Mouse (Mus musculus): ENCODE results near the gene Slc35f3. TPM values are rescaled to one million over a fixed set of nuclear protein-coding genes. Genes with fewer than 3 reads are reported as not detected.
"Not testable (repeated sequence)": the region's sequence is repeated elsewhere in the genome, so short reads cannot be mapped to it uniquely, and the experiment has no call there.

The Slc35f3 gene
- polyA plus RNA-seq, 1 experiment from 2014 or later = 0.14 TPM

GRCm38 (mm10) chr8:126382216-126382615, 83.9 kb downstream of the Slc35f3 start:
- no peaks in the 10 kb centered on the region for H3K4me1 ChIP-seq (ENCODE audit: control insufficient read depth, insufficient read depth, low read length)
- H3K27ac ChIP-seq (replicated peaks; ENCODE audit: low read depth, low read length) = no peak overlapping the region
- no peak overlapping the region for H3K9ac ChIP-seq (replicated peaks; ENCODE audit: low read length)
- no peaks in the 10 kb centered on the region for H3K27me3 ChIP-seq (ENCODE audit: control insufficient read depth, insufficient read depth, low read length)
- no peaks in the 10 kb centered on the region for H3K36me3 ChIP-seq (replicated peaks; ENCODE audit: control insufficient read depth, insufficient read depth, low read depth, low read length)
- H3K9me3 ChIP-seq (replicated peaks; ENCODE audit: control insufficient read depth, low read length) = no peaks in the 10 kb centered on the region
- WGBS = 44% methylated on average over 14 of the region's 14 CpGs
- no peak overlapping the region for H3K4me2 ChIP-seq (ENCODE audit: low read depth, low read length)
- DNase-seq (ENCODE audit: low spot score) (peak; percentile 41), ATAC-seq (replicated peaks; ENCODE audit: insufficient number of reproducible peaks, low FRiP score, low TSS enrichment, low read depth) (no peak)
- H3K4me3 ChIP-seq (ENCODE audit: low read depth, low read length) = no peak overlapping the region

- no peak overlapping the region for H3K9ac ChIP-seq (replicated peaks; ENCODE audit: low read length)
- DNase-seq (ENCODE audit: low spot score) (peak; percentile 55), ATAC-seq (replicated peaks; ENCODE audit: insufficient number of reproducible peaks, low FRiP score, low TSS enrichment, low read depth) (no peak)
- H3K9me3 ChIP-seq (replicated peaks; ENCODE audit: control insufficient read depth, low read length) = no peaks in the 10 kb centered on the region
- WGBS = 69% methylated on average over 5 of the region's 5 CpGs
- no peak overlapping the region for H3K4me2 ChIP-seq (ENCODE audit: low read depth, low read length)
- H3K4me1 ChIP-seq (ENCODE audit: control insufficient read depth, insufficient read depth, low read length) = no peaks in the 10 kb centered on the region
- no peaks in the 10 kb centered on the region for H3K27me3 ChIP-seq (ENCODE audit: control insufficient read depth, insufficient read depth, low read length)
- H3K27ac ChIP-seq (replicated peaks; ENCODE audit: low read depth, low read length) = no peak overlapping the region
- no peak overlapping the region for H3K4me3 ChIP-seq (ENCODE audit: low read depth, low read length)
- no peaks in the 10 kb centered on the region for H3K36me3 ChIP-seq (replicated peaks; ENCODE audit: control insufficient read depth, insufficient read depth, low read depth, low read length)
These were observed 84.4 kb downstream of the Slc35f3 start for GRCm38 (mm10) chr8:126382749-126383148.

GRCm38 (mm10) chr8:126387566-126387965, 89.2 kb downstream of the Slc35f3 start:
- Histone ChIP-seq H3K4me1 (ENCODE audit: control insufficient read depth, insufficient read depth, low read length) (no peaks in the 10 kb centered on the region), H3K9ac (replicated peaks; ENCODE audit: low read length) (no peak overlapping the region), H3K4me2 (ENCODE audit: low read depth, low read length) (no peak overlapping the region), H3K36me3 (replicated peaks; ENCODE audit: control insufficient read depth, insufficient read depth, low read depth, low read length) (no peaks in the 10 kb centered on the region), H3K27ac (replicated peaks; ENCODE audit: low read depth, low read length) (no peak overlapping the region), H3K27me3 (ENCODE audit: control insufficient read depth, insufficient read depth, low read length) (no peaks in the 10 kb centered on the region), H3K4me3 (ENCODE audit: low read depth, low read length) (no peak overlapping the region), H3K9me3 (replicated peaks; ENCODE audit: control insufficient read depth, low read length) (no peaks in the 10 kb centered on the region)
- no peak for ATAC-seq (replicated peaks; ENCODE audit: insufficient number of reproducible peaks, low FRiP score, low TSS enrichment, low read depth)
- no peak for DNase-seq (ENCODE audit: low spot score)
- WGBS = 88% methylated on average over 4 of the region's 4 CpGs

- Histone ChIP-seq H3K4me2 (ENCODE audit: low read depth, low read length) (no peak overlapping the region), H3K27ac (replicated peaks; ENCODE audit: low read depth, low read length) (no peak overlapping the region), H3K4me1 (ENCODE audit: control insufficient read depth, insufficient read depth, low read length) (no peaks in the 10 kb centered on the region), H3K9ac (replicated peaks; ENCODE audit: low read length) (no peak overlapping the region), H3K27me3 (ENCODE audit: control insufficient read depth, insufficient read depth, low read length) (no peaks in the 10 kb centered on the region), H3K4me3 (ENCODE audit: low read depth, low read length) (no peak overlapping the region), H3K36me3 (replicated peaks; ENCODE audit: control insufficient read depth, insufficient read depth, low read depth, low read length) (no peaks in the 10 kb centered on the region), H3K9me3 (replicated peaks; ENCODE audit: control insufficient read depth, low read length) (no peaks in the 10 kb centered on the region)
- DNase-seq (ENCODE audit: low spot score) (no peak), ATAC-seq (replicated peaks; ENCODE audit: insufficient number of reproducible peaks, low FRiP score, low TSS enrichment, low read depth) (no peak)
- 61% methylated on average over 2 of the region's 2 CpGs for WGBS
These were observed 93.2 kb downstream of the Slc35f3 start for GRCm38 (mm10) chr8:126391541-126391940.

GRCm38 (mm10) chr8:126395386-126395785, 97.0 kb downstream of the Slc35f3 start:
- no peak for ATAC-seq (replicated peaks; ENCODE audit: insufficient number of reproducible peaks, low FRiP score, low TSS enrichment, low read depth)
- Histone ChIP-seq H3K36me3 (replicated peaks; ENCODE audit: control insufficient read depth, insufficient read depth, low read depth, low read length) (no peaks in the 10 kb centered on the region), H3K4me3 (ENCODE audit: low read depth, low read length) (no peak overlapping the region), H3K27ac (replicated peaks; ENCODE audit: low read depth, low read length) (no peak overlapping the region), H3K9ac (replicated peaks; ENCODE audit: low read length) (no peak overlapping the region), H3K4me2 (ENCODE audit: low read depth, low read length) (no peak overlapping the region), H3K4me1 (ENCODE audit: control insufficient read depth, insufficient read depth, low read length) (no peaks in the 10 kb centered on the region), H3K9me3 (replicated peaks; ENCODE audit: control insufficient read depth, low read length) (no peaks in the 10 kb centered on the region), H3K27me3 (ENCODE audit: control insufficient read depth, insufficient read depth, low read length) (no peaks in the 10 kb centered on the region)
- 82% methylated on average over 9 of the region's 9 CpGs for WGBS
- no peak for DNase-seq (ENCODE audit: low spot score)

- H3K36me3 ChIP-seq (replicated peaks; ENCODE audit: control insufficient read depth, insufficient read depth, low read depth, low read length) = no peaks in the 10 kb centered on the region
- no peak overlapping the region for H3K27ac ChIP-seq (replicated peaks; ENCODE audit: low read depth, low read length)
- no peaks in the 10 kb centered on the region for H3K9me3 ChIP-seq (replicated peaks; ENCODE audit: control insufficient read depth, low read length)
- H3K4me1 ChIP-seq (ENCODE audit: control insufficient read depth, insufficient read depth, low read length) = no peaks in the 10 kb centered on the region
- H3K9ac ChIP-seq (replicated peaks; ENCODE audit: low read length) = no peak overlapping the region
- no peaks in the 10 kb centered on the region for H3K27me3 ChIP-seq (ENCODE audit: control insufficient read depth, insufficient read depth, low read length)
- WGBS = 64% methylated on average over 5 of the region's 5 CpGs
- DNase-seq (ENCODE audit: low spot score) (peak; percentile 2), ATAC-seq (replicated peaks; ENCODE audit: insufficient number of reproducible peaks, low FRiP score, low TSS enrichment, low read depth) (no peak)
- H3K4me2 ChIP-seq (ENCODE audit: low read depth, low read length) = no peak overlapping the region
- H3K4me3 ChIP-seq (ENCODE audit: low read depth, low read length) = no peak overlapping the region
These were observed 97.6 kb downstream of the Slc35f3 start for GRCm38 (mm10) chr8:126395917-126396316.

- ATAC-seq (replicated peaks; ENCODE audit: insufficient number of reproducible peaks, low FRiP score, low TSS enrichment, low read depth) (no peak), DNase-seq (ENCODE audit: low spot score) (no peak)
- H3K27ac ChIP-seq (replicated peaks; ENCODE audit: low read depth, low read length) = no peak overlapping the region
- H3K4me3 ChIP-seq (ENCODE audit: low read depth, low read length) = no peak overlapping the region
- H3K27me3 ChIP-seq (ENCODE audit: control insufficient read depth, insufficient read depth, low read length) = no peaks in the 10 kb centered on the region
- H3K4me1 ChIP-seq (ENCODE audit: control insufficient read depth, insufficient read depth, low read length) = no peaks in the 10 kb centered on the region
- no peak overlapping the region for H3K4me2 ChIP-seq (ENCODE audit: low read depth, low read length)
- 89% methylated on average over 3 of the region's 3 CpGs for WGBS
- H3K36me3 ChIP-seq (replicated peaks; ENCODE audit: control insufficient read depth, insufficient read depth, low read depth, low read length) = no peaks in the 10 kb centered on the region
- H3K9ac ChIP-seq (replicated peaks; ENCODE audit: low read length) = no peak overlapping the region
- no peaks in the 10 kb centered on the region for H3K9me3 ChIP-seq (replicated peaks; ENCODE audit: control insufficient read depth, low read length)
These were observed 100.0 kb downstream of the Slc35f3 start for GRCm38 (mm10) chr8:126398349-126398748.

- H3K9me3 ChIP-seq (replicated peaks; ENCODE audit: control insufficient read depth, low read length); H3K4me1 ChIP-seq (ENCODE audit: control insufficient read depth, insufficient read depth, low read length); H3K36me3 ChIP-seq (replicated peaks; ENCODE audit: control insufficient read depth, insufficient read depth, low read depth, low read length); H3K27me3 ChIP-seq (ENCODE audit: control insufficient read depth, insufficient read depth, low read length); H3K4me2 ChIP-seq (ENCODE audit: low read depth, low read length); ATAC-seq (replicated peaks; ENCODE audit: insufficient number of reproducible peaks, low FRiP score, low TSS enrichment, low read depth); H3K4me3 ChIP-seq (ENCODE audit: low read depth, low read length); H3K27ac ChIP-seq (replicated peaks; ENCODE audit: low read depth, low read length); H3K9ac ChIP-seq (replicated peaks; ENCODE audit: low read length): not testable (repeated sequence)
- peak; percentile 82 for DNase-seq (ENCODE audit: low spot score)
These were observed 106.2 kb downstream of the Slc35f3 start for GRCm38 (mm10) chr8:126404550-126404949.
